Mouse (Mus musculus) large intestine, adult 2 months (tissue): ENCODE data around the gene Rab42. TPM values are rescaled to one million over a fixed set of nuclear protein-coding genes. Genes with fewer than 3 reads are reported as not detected.

Experiments used
- polyA plus RNA-seq: library from polyadenylated mRNA; depleted of rRNA; stranded (reverse); fragments of >200 nt; gene quantifications from 2 replicates; pipeline ENCODE4 v1.2.3, GENCODE M21; 2012; rRNA removed

Gene Rab42
- polyA plus RNA-seq, 1 experiment: 0.89 TPM

Other genes with a start within 250 kb of the Rab42 start
- 0.04 and 0.12 TPM in 2 replicates for gene Gm10300, start 228.7 kb downstream of the Rab42 start, polyA plus RNA-seq
- gene Epb41, start 228.1 kb downstream of the Rab42 start, polyA plus RNA-seq: 21.6 and 26.1 TPM in 2 replicates
- 0.20 and 0.56 TPM in 2 replicates for gene Oprd1, start 158.9 kb downstream of the Rab42 start, polyA plus RNA-seq
- gene Ythdf2, start 91.1 kb downstream of the Rab42 start, polyA plus RNA-seq: 17.8 and 21.1 TPM in 2 replicates
- 11.7 and 15.8 TPM in 2 replicates for gene Gmeb1, start 41.8 kb downstream of the Rab42 start, polyA plus RNA-seq
- 12.7 and 13.5 TPM in 2 replicates for gene Taf12, start 29.0 kb downstream of the Rab42 start, polyA plus RNA-seq
- gene Trnau1ap, start 26.2 kb upstream of the Rab42 start, polyA plus RNA-seq: 13.5 and 19.6 TPM in 2 replicates
- gene Rcc1, start 50.2 kb upstream of the Rab42 start, polyA plus RNA-seq: 24.6 and 27.8 TPM in 2 replicates
- gene Phactr4, start 119.1 kb upstream of the Rab42 start, polyA plus RNA-seq: 11.5 and 13.7 TPM in 2 replicates
- 3.5 and 3.8 TPM in 2 replicates for gene Med18, start 160.5 kb upstream of the Rab42 start, polyA plus RNA-seq
- 6.5 and 6.8 TPM in 2 replicates for gene Sesn2, start 207.1 kb upstream of the Rab42 start, polyA plus RNA-seq
- gene Atpif1, start 230.3 kb upstream of the Rab42 start, polyA plus RNA-seq: 183 and 254 TPM in 2 replicates
- gene Dnajc8, start 232.2 kb upstream of the Rab42 start, polyA plus RNA-seq: 24.4 and 25.3 TPM in 2 replicates